Mouse (Mus musculus) midbrain, embryonic 10.5 days (tissue): ENCODE measurements around the gene S100a5. TPM values are rescaled to one million over a fixed set of nuclear protein-coding genes. Genes with fewer than 3 reads are reported as not detected.

ENCODE experiments used
- DNase-seq: peaks from one replicate; pipeline ENCODE4 v3.0.0-alpha.2; 2017; ENCODE audit warnings: low spot score
- H3K27ac ChIP-seq: fragments of 300-500 bp; sonication (generic); replicated peaks from 2 replicates; pipeline ENCODE4 v1.5.1; 2016; ENCODE audit warnings: mild to moderate bottlenecking
- H3K27me3 ChIP-seq: fragments of 300-500 bp; sonication (generic); 2 replicates; pipeline ENCODE4 v1.6.1; 2016; ENCODE audit warnings: low read depth, mild to moderate bottlenecking; ENCODE audit not compliant: poor library complexity, severe bottlenecking
- H3K36me3 ChIP-seq: fragments of 300-500 bp; sonication (generic); 2 replicates; pipeline ENCODE4 v1.6.1; 2016; ENCODE audit warnings: mild to moderate bottlenecking, moderate library complexity
- H3K4me1 ChIP-seq: fragments of 300-500 bp; sonication (generic); 2 replicates; pipeline ENCODE4 v1.6.1; 2016
- H3K4me3 ChIP-seq: fragments of 300-500 bp; sonication (generic); 2 replicates; pipeline ENCODE4 v1.5.1; 2016; ENCODE audit warnings: mild to moderate bottlenecking, moderate library complexity
- H3K9me3 ChIP-seq: fragments of 300-500 bp; sonication (generic); replicated peaks from 2 replicates; pipeline ENCODE4 v1.6.1; 2016; ENCODE audit warnings: mild to moderate bottlenecking
- WGBS: fragments of 180-500 bp; shearing (Covaris S2); methylation state at CpG from one replicate; pipeline ENCODE4 v1.1.7; 2016; 5-methylcytosine and 5-hydroxymethylcytosine counted together
- polyA plus RNA-seq: library from polyadenylated mRNA; unstranded; fragments of >200 nt; fragmentation: Nextera tagmentation; extraction: Ambion mirVana; gene quantifications from 2 replicates; pipeline ENCODE4 v1.2.1, GENCODE M21; 2016

The S100a5 gene
- polyA plus RNA-seq, 1 experiment from 2014 or later: not detected

GRCm38 (mm10) chr3:90603623-90604022 is 4.7 kb upstream of the S100a5 start, which contains the start of gene S100a4:
TSS of gene S100a4 (plus strand) at chr3:90603771.
- Histone ChIP-seq H3K4me1 (no peaks in the 10 kb centered on the region), H3K4me3 (no peak within 1 kb of the TSS), H3K27ac (no peak within 1 kb of the TSS), H3K36me3 (no peaks in the 10 kb centered on the region), H3K27me3 (no peaks in the 10 kb centered on the region), H3K9me3 (no peaks in the 10 kb centered on the region)
- DNase-seq: no peak
- WGBS: 63% methylated on average over 3 of the region's 3 CpGs

GRCm38 (mm10) chr3:90604416-90604815 is 3.9 kb upstream of the S100a5 start:
- no peaks in the 10 kb centered on the region for H3K9me3 ChIP-seq
- H3K4me3 ChIP-seq: no peak overlapping the region
- no peaks in the 10 kb centered on the region for H3K4me1 ChIP-seq
- no peak for DNase-seq
- H3K36me3 ChIP-seq: no peaks in the 10 kb centered on the region
- H3K27ac ChIP-seq: no peak overlapping the region
- WGBS: 92% methylated on average over 4 of the region's 4 CpGs
- H3K27me3 ChIP-seq: no peaks in the 10 kb centered on the region

GRCm38 (mm10) chr3:90605049-90605448 is 3.3 kb upstream of the S100a5 start:
- Histone ChIP-seq H3K4me1 (no peaks in the 10 kb centered on the region), H3K4me3 (no peak overlapping the region), H3K27me3 (no peaks in the 10 kb centered on the region), H3K9me3 (no peaks in the 10 kb centered on the region), H3K27ac (no peak overlapping the region), H3K36me3 (no peaks in the 10 kb centered on the region)
- 86% methylated on average over 3 of the region's 3 CpGs for WGBS
- DNase-seq: no peak

- Histone ChIP-seq H3K36me3 (no peaks in the 10 kb centered on the region), H3K27me3 (no peaks in the 10 kb centered on the region), H3K4me1 (no peaks in the 10 kb centered on the region), H3K27ac (no peak overlapping the region), H3K9me3 (no peaks in the 10 kb centered on the region), H3K4me3 (no peak overlapping the region)
- WGBS: 85% methylated on average over 2 of the region's 2 CpGs
- DNase-seq: no peak
Measured at GRCm38 (mm10) chr3:90605736-90606135, 2.6 kb upstream of the S100a5 start.

- H3K4me1 ChIP-seq: no peaks in the 10 kb centered on the region
- H3K36me3 ChIP-seq: no peaks in the 10 kb centered on the region
- 88% methylated on average over 6 of the region's 6 CpGs for WGBS
- H3K27me3 ChIP-seq: no peaks in the 10 kb centered on the region
- H3K27ac ChIP-seq: no peak overlapping the region
- no peaks in the 10 kb centered on the region for H3K9me3 ChIP-seq
- H3K4me3 ChIP-seq: no peak overlapping the region
- DNase-seq: peak; percentile 29
Measured at GRCm38 (mm10) chr3:90606185-90606584, 2.1 kb upstream of the S100a5 start.

GRCm38 (mm10) chr3:90607361-90607760 is 962 bp upstream of the S100a5 start:
- WGBS: 85% methylated on average over 3 of the region's 3 CpGs
- no peak for DNase-seq
- H3K27me3 ChIP-seq: no peaks in the 10 kb centered on the region
- H3K4me1 ChIP-seq: no peaks in the 10 kb centered on the region
- H3K27ac ChIP-seq: no peak overlapping the region
- H3K4me3 ChIP-seq: no peak overlapping the region
- H3K9me3 ChIP-seq: no peaks in the 10 kb centered on the region
- no peaks in the 10 kb centered on the region for H3K36me3 ChIP-seq

- peaks cover 13% of the 10 kb centered on the region for H3K4me1 ChIP-seq
- H3K27me3 ChIP-seq: peaks cover 13% of the 10 kb centered on the region
- DNase-seq: no peak
- no peak overlapping the region for H3K4me3 ChIP-seq
- H3K27ac ChIP-seq: no peak overlapping the region
- H3K9me3 ChIP-seq: no peaks in the 10 kb centered on the region
- no peaks in the 10 kb centered on the region for H3K36me3 ChIP-seq
Measured at GRCm38 (mm10) chr3:90609102-90609501, 779 bp downstream of the S100a5 start.

GRCm38 (mm10) chr3:90611494-90611893 is 3.2 kb downstream of the S100a5 start:
- WGBS: 86% methylated on average over 3 of the region's 3 CpGs
- peaks cover 14% of the 10 kb centered on the region for H3K27me3 ChIP-seq
- no peak overlapping the region for H3K27ac ChIP-seq
- no peak overlapping the region for H3K4me3 ChIP-seq
- DNase-seq: no peak
- H3K4me1 ChIP-seq: peaks cover 13% of the 10 kb centered on the region
- H3K9me3 ChIP-seq: no peaks in the 10 kb centered on the region
- no peaks in the 10 kb centered on the region for H3K36me3 ChIP-seq

- Histone ChIP-seq H3K9me3 (no peaks in the 10 kb centered on the region), H3K4me3 (no peak overlapping the region), H3K4me1 (peaks cover 13% of the 10 kb centered on the region), H3K36me3 (no peaks in the 10 kb centered on the region), H3K27ac (no peak overlapping the region), H3K27me3 (peaks cover 14% of the 10 kb centered on the region)
- WGBS: 67% methylated on average over 4 of the region's 4 CpGs
- DNase-seq: no peak
Measured at GRCm38 (mm10) chr3:90612061-90612460, 3.7 kb downstream of the S100a5 start.

- Histone ChIP-seq H3K27me3 (peaks cover 14% of the 10 kb centered on the region), H3K9me3 (no peaks in the 10 kb centered on the region), H3K4me3 (peak within 1 kb of the TSS; percentile 57), H3K36me3 (no peaks in the 10 kb centered on the region), H3K27ac (peak within 1 kb of the TSS; percentile 64), H3K4me1 (peaks cover 13% of the 10 kb centered on the region)
- DNase-seq: peak; percentile 72
- under 1% methylated on average over 23 of the region's 23 CpGs for WGBS
Measured at GRCm38 (mm10) chr3:90612728-90613291, 4.5 kb downstream of the S100a5 start, which contains the start of gene S100a6. TSS of gene S100a6 (plus strand) at chr3:90612882.

GRCm38 (mm10) chr3:90613461-90614147 is 5.3 kb downstream of the S100a5 start:
- H3K4me1 ChIP-seq: peaks cover 13% of the 10 kb centered on the region
- H3K36me3 ChIP-seq: no peaks in the 10 kb centered on the region
- peak overlapping the region; percentile 64; the same call in 1 of the 2 replicates for H3K27ac ChIP-seq
- peak overlapping the region; percentile 57 for H3K4me3 ChIP-seq
- WGBS: 68% methylated on average over 7 of the region's 7 CpGs
- no peaks in the 10 kb centered on the region for H3K9me3 ChIP-seq
- no peak for DNase-seq
- H3K27me3 ChIP-seq: peaks cover 14% of the 10 kb centered on the region

- Histone ChIP-seq H3K27me3 (peaks cover 14% of the 10 kb centered on the region), H3K36me3 (no peaks in the 10 kb centered on the region), H3K4me1 (peaks cover 13% of the 10 kb centered on the region), H3K4me3 (no peak overlapping the region), H3K9me3 (no peaks in the 10 kb centered on the region), H3K27ac (no peak overlapping the region)
- no peak for DNase-seq
- 95% methylated on average over 6 of the region's 6 CpGs for WGBS
Measured at GRCm38 (mm10) chr3:90614148-90614530, 5.8 kb downstream of the S100a5 start.

GRCm38 (mm10) chr3:90614611-90615251 is 6.4 kb downstream of the S100a5 start:
- Histone ChIP-seq H3K4me3 (no peak overlapping the region), H3K27ac (no peak overlapping the region), H3K36me3 (no peaks in the 10 kb centered on the region), H3K27me3 (peaks cover 14% of the 10 kb centered on the region), H3K4me1 (peaks cover 13% of the 10 kb centered on the region), H3K9me3 (no peaks in the 10 kb centered on the region)
- DNase-seq: no peak
- 82% methylated on average over 11 of the region's 11 CpGs for WGBS
